Mouse (Mus musculus) midbrain, embryonic 15.5 days (tissue): ENCODE results near the gene Scel. TPM values are rescaled to one million over a fixed set of nuclear protein-coding genes. Genes with fewer than 3 reads are reported as not detected.

Experiments
- ATAC-seq: fragments of 200-750 bp; cut with Nextera tagmentation; replicated peaks from 2 replicates; pipeline ENCODE4 v1.8.0; 2017; ENCODE audit warnings: moderate TSS enrichment
- H3K27ac ChIP-seq: fragments of 300-500 bp; sonication (generic); 2 replicates; pipeline ENCODE4 v1.5.1; 2015; ENCODE audit warnings: mild to moderate bottlenecking, inconsistent platforms
- H3K27me3 ChIP-seq: fragments of 300-500 bp; sonication (generic); replicated peaks from 2 replicates; pipeline ENCODE4 v1.6.1; 2015; ENCODE audit warnings: inconsistent platforms
- H3K36me3 ChIP-seq: fragments of 300-500 bp; sonication (generic); replicated peaks from 2 replicates; pipeline ENCODE4 v1.6.1; 2015; ENCODE audit warnings: inconsistent platforms
- H3K4me1 ChIP-seq: fragments of 300-500 bp; sonication (generic); 2 replicates; pipeline ENCODE4 v1.6.1; 2015; ENCODE audit warnings: inconsistent platforms
- H3K4me2 ChIP-seq: fragments of 300-500 bp; sonication (generic); 2 replicates; pipeline ENCODE4 v1.6.1; 2015; ENCODE audit warnings: inconsistent platforms, mild to moderate bottlenecking, moderate library complexity
- H3K4me3 ChIP-seq: fragments of 300-500 bp; sonication (generic); 2 replicates; pipeline ENCODE4 v1.5.1; 2015; ENCODE audit warnings: mild to moderate bottlenecking, inconsistent platforms
- H3K9ac ChIP-seq: fragments of 300-500 bp; sonication (generic); 2 replicates; pipeline ENCODE4 v1.6.1; 2015; ENCODE audit warnings: mild to moderate bottlenecking, inconsistent platforms
- H3K9me3 ChIP-seq: fragments of 300-500 bp; sonication (generic); 2 replicates; pipeline ENCODE4 v1.6.1; 2016; ENCODE audit warnings: inconsistent platforms
- WGBS: fragments of 180-500 bp; shearing (Covaris S2); methylation state at CpG from one replicate; pipeline ENCODE4 v1.1.7; 2015; ENCODE audit warnings: mixed read lengths; 5-methylcytosine and 5-hydroxymethylcytosine counted together
- polyA plus RNA-seq: library from polyadenylated mRNA; unstranded; fragments of >200 nt; fragmentation: Nextera tagmentation; extraction: Ambion mirVana; gene quantifications from 2 replicates; pipeline ENCODE4 v1.2.1, GENCODE M21; 2015

Scel gene
- polyA plus RNA-seq, 1 experiment from 2014 or later = 0.19 TPM

GRCm38 (mm10) chr14:103550480-103550879, 37.3 kb downstream of the Scel start:
- Histone ChIP-seq H3K9ac (no peak overlapping the region), H3K27ac (no peak overlapping the region), H3K27me3 (no peaks in the 10 kb centered on the region), H3K9me3 (no peaks in the 10 kb centered on the region), H3K4me1 (peaks cover 29% of the 10 kb centered on the region), H3K4me3 (no peak overlapping the region), H3K36me3 (no peaks in the 10 kb centered on the region), H3K4me2 (no peak overlapping the region)
- 16% methylated on average over 8 of the region's 8 CpGs for WGBS
- ATAC-seq = peak; percentile 69

DNA sequence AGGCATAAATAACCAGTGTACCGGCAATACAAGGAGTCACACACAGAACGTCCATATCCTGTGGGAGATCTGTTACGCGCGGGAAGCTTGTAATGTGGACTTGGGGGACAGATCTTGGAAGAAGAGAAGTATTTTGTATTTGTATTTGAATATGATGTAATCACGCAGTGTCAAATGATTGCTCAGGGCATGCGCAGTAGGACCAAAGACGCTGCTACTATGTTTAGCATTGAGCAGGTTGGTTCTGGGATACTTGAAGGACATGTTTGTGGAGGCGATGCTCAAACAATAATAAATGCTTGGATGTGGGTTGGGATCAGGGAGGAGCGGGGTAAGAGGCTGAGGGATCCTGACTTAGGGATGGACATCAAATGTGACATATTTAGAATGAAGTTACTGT, 37.8 kb downstream of the Scel start:
- Histone ChIP-seq H3K4me1 (peaks cover 26% of the 10 kb centered on the region), H3K4me2 (no peak overlapping the region), H3K4me3 (no peak overlapping the region), H3K9me3 (no peaks in the 10 kb centered on the region), H3K27ac (no peak overlapping the region), H3K27me3 (no peaks in the 10 kb centered on the region), H3K9ac (no peak overlapping the region), H3K36me3 (no peaks in the 10 kb centered on the region)
- peak; percentile 24 for ATAC-seq
- 77% methylated on average over 10 of the region's 10 CpGs for WGBS

- 57% methylated on average over 4 of the region's 4 CpGs for WGBS
- ATAC-seq = peak; percentile 41
- Histone ChIP-seq H3K4me2 (no peak overlapping the region), H3K27me3 (no peaks in the 10 kb centered on the region), H3K4me3 (no peak overlapping the region), H3K27ac (peak overlapping the region; percentile 64), H3K9me3 (no peaks in the 10 kb centered on the region), H3K4me1 (peaks cover 20% of the 10 kb centered on the region), H3K36me3 (no peaks in the 10 kb centered on the region), H3K9ac (no peak overlapping the region)
These were observed 38.8 kb downstream of the Scel start for GRCm38 (mm10) chr14:103551921-103552320.

- H3K4me3 ChIP-seq = no peak overlapping the region
- WGBS = 43% methylated on average over 4 of the region's 4 CpGs
- H3K9ac ChIP-seq = no peak overlapping the region
- peaks cover 20% of the 10 kb centered on the region for H3K4me1 ChIP-seq
- no peaks in the 10 kb centered on the region for H3K9me3 ChIP-seq
- H3K27me3 ChIP-seq = no peaks in the 10 kb centered on the region
- no peak overlapping the region for H3K4me2 ChIP-seq
- H3K36me3 ChIP-seq = no peaks in the 10 kb centered on the region
- ATAC-seq = 0 out of 2 replicates have a peak, but pooled peaks have one; percentile 20
- peak overlapping the region; percentile 64 for H3K27ac ChIP-seq
These were observed 39.2 kb downstream of the Scel start for GRCm38 (mm10) chr14:103552379-103552778.

DNA sequence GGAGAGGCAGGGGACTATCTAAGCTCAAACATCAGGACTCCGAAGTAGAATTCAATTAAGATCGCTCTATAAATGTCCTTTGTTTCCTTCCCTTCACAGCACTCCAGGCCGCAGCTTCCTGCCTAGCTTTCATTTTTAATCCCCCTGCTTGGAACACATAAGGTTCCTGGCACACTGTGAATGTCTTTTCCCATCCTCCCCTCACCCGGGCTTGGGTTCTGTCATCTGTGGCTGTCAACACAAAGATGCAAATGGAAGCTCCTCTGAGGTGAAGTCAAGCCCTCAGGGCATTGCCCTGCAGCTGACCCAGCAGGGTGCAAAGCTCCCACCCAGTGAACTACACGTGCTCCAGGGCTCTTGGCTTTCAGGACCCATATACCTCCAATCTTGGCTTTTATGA, 43.5 kb downstream of the Scel start:
- no peak; the same call in 1 of the 2 replicates for ATAC-seq

GRCm38 (mm10) chr14:103561383-103562096, 48.4 kb downstream of the Scel start:
- H3K4me3 ChIP-seq = no peak overlapping the region
- 61% methylated on average over 8 of the region's 8 CpGs for WGBS
- no peak overlapping the region for H3K4me2 ChIP-seq
- H3K27me3 ChIP-seq = no peaks in the 10 kb centered on the region
- no peaks in the 10 kb centered on the region for H3K36me3 ChIP-seq
- ATAC-seq = peak; percentile 48; the same call in 1 of the 2 replicates
- no peak overlapping the region for H3K9ac ChIP-seq
- H3K9me3 ChIP-seq = no peaks in the 10 kb centered on the region
- H3K4me1 ChIP-seq = no peaks in the 10 kb centered on the region
- no peak overlapping the region for H3K27ac ChIP-seq

More for the DNA sequence above, 43.5 kb downstream of the Scel start:
- no peak overlapping the region for H3K9ac ChIP-seq
- no peaks in the 10 kb centered on the region for H3K9me3 ChIP-seq
- H3K4me2 ChIP-seq = no peak overlapping the region
- no peaks in the 10 kb centered on the region for H3K36me3 ChIP-seq
- no peaks in the 10 kb centered on the region for H3K27me3 ChIP-seq
- no peak overlapping the region for H3K27ac ChIP-seq
- H3K4me1 ChIP-seq = peaks cover 20% of the 10 kb centered on the region
- WGBS = 24% methylated on average over 5 of the region's 5 CpGs
- H3K4me3 ChIP-seq = no peak overlapping the region

GRCm38 (mm10) chr14:103567957-103568356, 54.8 kb downstream of the Scel start:
- no peak for ATAC-seq
- Histone ChIP-seq H3K9ac (no peak overlapping the region), H3K9me3 (no peaks in the 10 kb centered on the region), H3K27ac (no peak overlapping the region), H3K4me2 (no peak overlapping the region), H3K36me3 (no peaks in the 10 kb centered on the region), H3K27me3 (no peaks in the 10 kb centered on the region), H3K4me1 (no peaks in the 10 kb centered on the region), H3K4me3 (no peak overlapping the region)
- 38% methylated on average over 1 of the region's 1 CpGs for WGBS

DNA sequence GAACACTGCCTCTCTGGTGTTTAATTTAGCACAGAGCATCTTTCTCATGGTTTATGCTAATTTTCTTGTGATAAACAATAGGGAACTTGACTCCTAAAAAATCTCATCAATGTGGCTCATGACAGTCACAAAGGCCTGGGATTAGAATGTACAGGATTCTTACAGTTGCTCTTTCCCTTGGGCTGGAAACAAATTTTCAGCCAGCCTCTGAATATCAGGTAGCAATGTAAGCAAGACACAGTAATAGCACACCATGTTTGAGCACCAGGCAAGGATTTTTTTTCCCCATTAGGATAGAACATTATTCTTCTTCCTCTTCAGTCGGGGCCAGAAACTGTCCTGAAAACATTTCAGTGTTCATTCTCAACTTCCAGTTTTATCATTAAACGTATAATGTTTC, 55.3 kb downstream of the Scel start:
- Histone ChIP-seq H3K9me3 (no peaks in the 10 kb centered on the region), H3K36me3 (no peaks in the 10 kb centered on the region), H3K9ac (no peak overlapping the region), H3K4me2 (no peak overlapping the region), H3K27ac (no peak overlapping the region), H3K27me3 (no peaks in the 10 kb centered on the region), H3K4me1 (no peaks in the 10 kb centered on the region), H3K4me3 (no peak overlapping the region)
- WGBS = 85% methylated on average over 2 of the region's 2 CpGs
- ATAC-seq = no peak

GRCm38 (mm10) chr14:103571598-103572320, 58.6 kb downstream of the Scel start:
- Histone ChIP-seq H3K9ac (no peak overlapping the region), H3K4me3 (no peak overlapping the region), H3K9me3 (no peaks in the 10 kb centered on the region), H3K27me3 (no peaks in the 10 kb centered on the region), H3K27ac (no peak overlapping the region), H3K4me1 (no peaks in the 10 kb centered on the region), H3K36me3 (no peaks in the 10 kb centered on the region), H3K4me2 (no peak overlapping the region)
- ATAC-seq = no peak
- 89% methylated on average over 13 of the region's 13 CpGs for WGBS

DNA sequence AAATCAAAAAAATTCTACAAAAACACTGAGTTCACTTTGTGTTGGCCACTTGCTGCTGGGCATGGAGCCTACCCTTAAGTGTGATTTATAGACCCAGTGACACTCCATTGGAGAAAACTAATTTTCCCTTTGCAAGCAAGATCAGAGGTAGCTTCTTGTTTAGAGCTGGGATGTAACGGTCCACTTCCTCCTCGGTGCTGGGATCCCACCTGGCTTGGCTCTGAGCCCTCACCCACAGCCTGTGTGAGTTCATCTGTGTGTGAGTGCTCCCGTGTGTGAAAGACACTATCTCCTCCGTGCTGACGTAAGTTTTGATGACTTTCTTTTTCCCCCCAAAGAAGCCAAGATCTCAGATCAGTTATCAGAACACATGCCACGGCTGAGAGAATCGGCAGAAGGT, 62.7 kb downstream of the Scel start:
- whole genome bisulfite sequencing = 88% methylated on average over 7 of the region's 7 CpGs
- H3K9ac ChIP-seq = no peak overlapping the region
- H3K9me3 ChIP-seq = no peaks in the 10 kb centered on the region
- ATAC-seq = no peak
- H3K4me2 ChIP-seq = no peak overlapping the region
- H3K36me3 ChIP-seq = no peaks in the 10 kb centered on the region
- H3K4me1 ChIP-seq = no peaks in the 10 kb centered on the region
- H3K27ac ChIP-seq = no peak overlapping the region
- no peak overlapping the region for H3K4me3 ChIP-seq
- no peaks in the 10 kb centered on the region for H3K27me3 ChIP-seq

- H3K27me3 ChIP-seq = no peaks in the 10 kb centered on the region
- no peak for ATAC-seq
- H3K27ac ChIP-seq = no peak overlapping the region
- no peak overlapping the region for H3K4me2 ChIP-seq
- no peaks in the 10 kb centered on the region for H3K9me3 ChIP-seq
- no peak overlapping the region for H3K9ac ChIP-seq
- no peaks in the 10 kb centered on the region for H3K4me1 ChIP-seq
- no peak overlapping the region for H3K4me3 ChIP-seq
- no peaks in the 10 kb centered on the region for H3K36me3 ChIP-seq
These were observed 63.9 kb downstream of the Scel start for GRCm38 (mm10) chr14:103577011-103577410.

DNA sequence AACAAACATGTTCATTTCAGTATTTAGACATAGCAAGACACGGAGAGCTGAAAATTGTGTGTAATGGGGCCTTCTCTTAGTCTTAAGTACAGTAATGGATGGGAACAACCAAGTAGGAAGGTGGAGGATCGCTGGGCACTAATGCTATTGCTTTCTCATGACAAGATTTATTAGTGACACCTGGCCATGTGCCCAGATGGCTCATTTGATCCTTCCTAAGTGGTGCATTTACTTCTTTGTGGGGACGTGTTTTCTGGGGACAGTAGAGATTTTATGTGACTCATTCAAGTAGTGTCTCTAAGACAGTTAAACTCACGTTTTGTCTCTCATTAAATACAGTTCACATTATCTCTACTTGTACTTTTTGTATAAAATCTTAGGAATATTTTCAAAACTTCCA, 73.5 kb downstream of the Scel start:
- no peaks in the 10 kb centered on the region for H3K9me3 ChIP-seq
- H3K4me1 ChIP-seq = no peaks in the 10 kb centered on the region
- ATAC-seq = no peak
- H3K4me2 ChIP-seq = no peak overlapping the region
- no peak overlapping the region for H3K9ac ChIP-seq
- 58% methylated on average over 4 of the region's 4 CpGs for whole genome bisulfite sequencing
- no peaks in the 10 kb centered on the region for H3K36me3 ChIP-seq
- H3K27ac ChIP-seq = no peak overlapping the region
- no peak overlapping the region for H3K4me3 ChIP-seq
- no peaks in the 10 kb centered on the region for H3K27me3 ChIP-seq
